Mouse (Mus musculus) embryonic fibroblast, embryonic 13.5 days (primary cell): ENCODE data around the gene Cavin1.

Source experiments
- CTCF ChIP-seq: IDR thresholded peaks from 2 replicates; pipeline ENCODE4 v1.5.1; 2011; ENCODE audit warnings: mild to moderate bottlenecking, control low read depth, low read length, moderate library complexity, borderline replicate concordance; ENCODE audit not compliant: insufficient read depth
- POLR2A ChIP-seq: IDR thresholded peaks from 2 replicates; pipeline ENCODE4 v1.6.1; 2011; ENCODE audit warnings: low read depth, mild to moderate bottlenecking, control low read depth, low read length, moderate library complexity

- TF ChIP-seq POLR2A (no peak), CTCF (no peak)
These were observed 43.3 kb downstream of the Cavin1 start for GRCm38 (mm10) chr11:100927386-100927785.
